Mouse (Mus musculus) ES-CJ7 (cell line): ENCODE measurements around the gene Uxs1.

Experiments used
- DNase-seq: peaks from one replicate; pipeline ENCODE4 v3.0.0; 2011; ENCODE audit warnings: low read depth, low spot score

Gene Uxs1

GRCm38 (mm10) chr1:43722459-43722858 is 105.1 kb downstream of the Uxs1 start:
- DNase-seq, result no peak

GRCm38 (mm10) chr1:43718793-43719192 is 108.8 kb downstream of the Uxs1 start:
- DNase-seq, result no peak

DNA sequence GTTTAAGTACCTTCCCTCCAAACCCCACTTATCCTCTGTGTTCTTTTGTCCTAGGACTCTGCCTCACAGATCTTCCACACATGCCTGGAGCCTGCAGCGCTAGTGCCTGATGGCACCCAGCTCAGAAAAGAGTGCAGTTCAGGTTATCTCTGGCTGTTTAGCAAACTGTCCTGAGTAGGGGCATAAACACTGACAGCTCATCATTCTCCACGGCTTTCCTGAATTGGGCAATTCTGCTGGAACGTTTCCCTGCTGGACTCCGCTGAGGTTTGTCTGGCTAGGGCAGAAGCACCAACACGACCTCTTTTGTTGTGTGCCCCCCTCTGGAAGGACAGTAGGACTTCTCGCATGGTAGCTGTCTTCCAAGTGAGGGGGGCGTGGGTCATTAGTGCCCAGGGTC is 109.6 kb downstream of the Uxs1 start:
- DNase-seq, result no peak

DNA sequence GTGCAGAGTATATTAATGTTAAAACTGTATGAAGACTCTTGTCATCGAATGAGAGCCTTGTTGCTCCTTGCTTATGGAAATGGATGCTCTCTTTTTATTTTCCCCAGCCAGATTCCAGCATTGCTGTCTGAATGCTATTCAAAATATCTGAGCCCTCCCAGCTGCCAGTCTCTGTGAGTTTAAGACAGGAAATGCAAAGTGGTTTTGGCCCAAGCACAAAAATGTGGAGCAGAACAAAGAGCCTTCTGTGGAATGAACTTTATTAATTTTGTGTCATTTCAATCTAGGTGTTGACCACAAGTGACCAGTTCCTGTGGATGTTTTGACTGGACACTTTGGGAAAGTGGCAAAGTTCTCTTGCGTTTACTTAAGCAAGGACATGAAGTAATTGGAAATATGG is 112.8 kb downstream of the Uxs1 start:
- no peak for DNase-seq

GRCm38 (mm10) chr1:43698577-43699000 is 129.0 kb downstream of the Uxs1 start:
- no peak for DNase-seq
